Mouse (Mus musculus) R1 (cell line): ENCODE data around the gene Slfn9.
"Not testable (repeated sequence)": the region's sequence is repeated elsewhere in the genome, so short reads cannot be mapped to it uniquely, and the experiment has no call there.

Experiments used
- DNase-seq: peaks from one replicate; pipeline ENCODE4 v3.0.0-alpha.2; 2018; ENCODE audit warnings: low read depth, low spot score

Slfn9 gene

GRCm38 (mm10) chr11:82991469-82992166, at the start of gene Slfn9:
Slfn9 (minus strand) TSS chr11:82991830.
- DNase-seq: peak; percentile 71

- no peak for DNase-seq
Measured at GRCm38 (mm10) chr11:83041000-83041399, 49.4 kb upstream of the Slfn9 start.

DNA sequence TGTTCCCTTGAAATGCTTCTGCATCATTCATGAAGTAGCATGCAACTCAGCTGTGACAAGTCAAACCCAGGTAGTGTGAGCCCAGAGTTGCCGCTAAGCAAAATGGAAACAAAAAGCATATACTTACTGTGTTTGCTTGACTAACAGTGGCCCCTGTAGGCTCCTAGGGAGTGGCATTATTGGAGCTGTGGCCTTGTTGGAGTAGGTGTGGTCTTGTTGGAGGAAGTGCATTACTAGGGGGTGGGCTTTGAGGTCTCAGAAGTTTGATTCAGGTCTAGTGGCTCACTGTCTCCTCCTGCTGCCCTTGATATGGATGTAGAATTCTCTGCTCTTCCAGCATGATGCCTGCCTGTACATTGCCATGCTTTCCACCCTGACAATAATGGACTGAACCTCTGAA, 48.7 kb upstream of the Slfn9 start:
- DNase-seq: peak; percentile 80

DNA sequence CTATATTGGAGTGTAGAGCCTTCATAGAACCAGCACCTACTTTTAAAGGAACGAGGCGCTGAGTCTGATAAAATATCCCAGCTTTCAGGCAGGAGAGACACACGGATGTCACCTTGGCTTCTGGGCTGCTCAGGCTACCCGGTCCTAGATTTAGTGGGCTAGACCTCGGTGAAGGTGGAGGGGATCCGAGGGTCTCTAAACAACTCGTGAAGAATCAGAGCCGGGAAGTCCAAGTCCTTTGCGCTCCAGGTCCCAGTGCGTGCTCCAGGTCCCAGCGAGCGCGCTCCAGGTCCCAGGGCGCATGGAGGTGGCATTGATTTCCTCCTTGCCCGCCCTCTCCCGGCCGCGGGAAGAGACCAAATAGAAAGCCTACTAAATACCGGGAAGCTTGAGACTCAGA, 48.2 kb upstream of the Slfn9 start:
- DNase-seq: no peak

DNA sequence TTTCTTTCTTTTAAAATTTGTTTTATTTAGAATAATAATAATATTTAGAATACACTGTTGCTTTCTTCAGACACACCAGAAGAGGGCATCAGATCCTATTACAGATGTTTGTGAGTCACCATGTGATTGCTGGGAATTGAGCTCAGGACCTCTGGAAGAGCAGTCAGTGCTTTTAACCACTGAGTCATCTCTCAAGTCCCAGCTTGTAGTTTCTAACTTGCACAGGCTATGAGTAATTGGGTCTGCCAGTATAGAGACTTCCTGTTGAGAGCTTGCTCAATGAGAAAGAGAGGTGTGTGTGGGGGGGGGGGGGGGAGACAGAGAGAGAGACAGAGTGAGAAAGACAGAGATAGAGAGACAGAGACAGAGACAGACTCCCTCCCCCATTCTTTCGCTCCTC, 47.5 kb upstream of the Slfn9 start:
- DNase-seq: no peak

DNA sequence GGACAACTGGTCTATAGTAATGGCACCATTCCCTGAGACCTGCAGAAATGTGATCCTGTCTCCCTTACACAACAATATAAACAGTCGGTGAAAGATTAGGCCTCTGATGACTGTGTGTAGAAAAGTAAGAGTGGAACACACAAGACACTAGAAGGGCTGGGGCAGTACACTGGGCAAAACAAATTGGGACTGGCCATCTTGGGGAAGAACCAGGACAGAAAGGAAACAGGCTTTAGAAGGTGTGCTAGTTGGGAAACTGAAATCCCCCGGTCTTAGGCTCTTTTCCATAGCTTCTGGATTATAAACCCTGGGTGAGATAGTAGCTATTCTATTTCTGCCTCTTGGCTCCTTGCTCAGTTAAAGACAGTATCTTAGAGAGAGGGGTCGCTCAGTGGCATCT, 47.1 kb upstream of the Slfn9 start:
- not testable (repeated sequence) for DNase-seq

DNA sequence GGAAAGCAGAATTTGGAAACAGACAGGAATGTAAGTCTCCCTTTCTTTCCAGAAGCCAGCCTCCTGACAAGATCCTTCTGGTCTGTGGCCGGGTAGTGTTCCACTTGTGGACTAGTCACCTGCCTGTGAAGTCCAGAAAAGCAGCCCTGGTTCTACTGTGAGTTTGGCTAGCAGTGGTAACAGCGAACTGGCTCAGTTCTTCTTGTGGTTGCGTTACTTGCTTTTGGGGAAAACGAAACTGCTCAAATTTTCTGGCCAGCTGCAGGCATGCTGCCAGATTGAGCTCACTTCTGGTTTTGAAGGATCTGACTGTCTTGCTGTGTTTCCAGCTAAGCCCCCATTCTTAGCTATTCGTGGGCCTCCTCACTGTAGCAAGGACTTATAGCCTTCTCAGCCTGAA, 29.0 kb upstream of the Slfn9 start, which contains the start of gene Slfn8:
Gene Slfn8 (minus strand): TSS at position 190 of the 400 bp plus-strand sequence.
- DNase-seq: no peak

GRCm38 (mm10) chr11:83019561-83020519, 28.2 kb upstream of the Slfn9 start:
- DNase-seq: peak; percentile 22

DNA sequence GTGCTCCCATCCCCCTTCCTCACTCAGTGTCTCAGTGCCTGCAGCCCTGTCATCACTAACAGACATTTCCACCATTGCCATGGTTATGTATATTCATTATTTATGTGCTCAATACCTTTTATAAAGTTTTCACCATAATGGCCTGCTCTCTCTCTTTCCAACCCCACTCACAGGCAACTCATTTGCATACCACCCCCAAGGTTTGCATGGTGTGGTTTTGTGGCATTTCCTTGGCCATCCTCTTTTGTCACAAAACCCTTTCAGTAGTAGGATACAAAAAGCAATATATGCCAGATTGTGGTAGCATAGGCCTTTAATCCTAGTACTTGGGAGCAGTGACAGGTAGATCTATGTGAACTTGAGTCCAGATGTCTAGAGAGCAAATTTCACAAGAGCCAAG, 24.5 kb upstream of the Slfn9 start:
- no peak for DNase-seq

DNA sequence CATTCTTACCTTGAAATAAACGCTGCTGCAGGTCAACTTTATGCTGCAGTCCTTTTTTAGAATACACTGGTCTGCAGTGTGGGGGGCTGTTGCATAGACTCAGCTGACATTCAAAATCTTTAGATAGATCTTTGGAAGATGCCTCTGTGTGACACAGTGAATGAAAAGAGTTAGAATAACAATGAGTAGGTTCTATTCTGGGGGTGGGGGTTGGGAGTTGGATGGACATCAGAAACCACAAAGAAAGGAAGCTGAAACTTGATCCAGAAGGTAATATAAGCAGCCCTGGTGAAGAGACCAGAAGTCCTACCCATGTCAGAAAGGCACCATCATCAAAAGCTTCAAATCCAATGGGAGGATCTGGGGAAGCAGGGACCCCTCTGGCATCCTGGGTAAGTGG, 21.7 kb upstream of the Slfn9 start:
- no peak for DNase-seq

- DNase-seq: not testable (repeated sequence)
Measured at GRCm38 (mm10) chr11:82990612-82991385, 831 bp downstream of the Slfn9 start.

GRCm38 (mm10) chr11:82989357-82989756, 2.3 kb downstream of the Slfn9 start:
- peak; percentile 36 for DNase-seq

DNA sequence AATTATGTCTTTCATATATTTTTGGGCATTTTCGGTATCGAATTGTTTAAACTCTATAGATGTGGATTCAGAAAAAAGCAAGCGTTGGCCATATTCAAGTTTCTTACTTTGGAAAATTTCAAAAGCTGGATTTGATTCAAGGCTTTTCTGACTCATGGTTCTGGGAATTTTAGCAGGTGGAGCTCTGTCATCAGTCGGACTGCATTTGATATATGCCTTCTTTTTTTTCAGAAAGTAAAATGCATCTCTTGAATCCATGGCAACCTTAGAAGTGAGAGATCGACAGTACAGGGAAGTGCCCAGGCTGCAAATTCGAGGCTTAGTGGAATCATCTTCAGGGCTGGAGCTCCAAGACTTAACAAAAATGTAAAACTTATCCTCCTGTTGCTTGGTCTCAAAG, 4.0 kb downstream of the Slfn9 start:
- no peak for DNase-seq

- no peak for DNase-seq
Measured at GRCm38 (mm10) chr11:82983193-82983592, 8.4 kb downstream of the Slfn9 start.

DNA sequence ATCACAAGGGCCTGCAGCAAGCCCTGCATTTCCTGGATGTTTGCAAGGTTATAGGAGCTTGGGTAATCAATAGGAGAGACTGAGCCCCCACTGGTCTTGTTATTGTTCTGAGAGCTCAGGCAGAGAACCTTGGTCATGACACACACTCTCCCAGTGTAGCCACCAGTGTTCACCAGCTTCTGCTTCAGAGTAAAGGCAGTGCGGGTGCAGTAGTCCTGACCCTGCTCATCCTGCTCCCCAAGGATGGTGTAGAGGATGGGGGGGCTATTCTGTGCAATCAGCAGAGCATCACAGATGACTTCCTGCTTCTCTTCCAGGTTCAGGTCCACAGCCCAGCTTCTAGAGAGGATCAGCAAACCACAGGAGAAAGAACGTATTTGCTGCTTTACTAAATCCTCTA, 9.2 kb downstream of the Slfn9 start:
- DNase-seq: not testable (repeated sequence)

GRCm38 (mm10) chr11:82973916-82974315, 17.7 kb downstream of the Slfn9 start:
- no peak for DNase-seq

GRCm38 (mm10) chr11:82971590-82971974, 20.0 kb downstream of the Slfn9 start:
- DNase-seq: no peak

- DNase-seq: no peak
Measured at GRCm38 (mm10) chr11:82970712-82971589, 20.7 kb downstream of the Slfn9 start.

- DNase-seq: no peak
Measured at GRCm38 (mm10) chr11:82962215-82962614, 29.4 kb downstream of the Slfn9 start.

GRCm38 (mm10) chr11:82961743-82962142, 29.9 kb downstream of the Slfn9 start:
- no peak for DNase-seq

- peak; percentile 59 for DNase-seq
Measured at GRCm38 (mm10) chr11:82959613-82960012, 32.0 kb downstream of the Slfn9 start.
